In the genomic region with DNA sequence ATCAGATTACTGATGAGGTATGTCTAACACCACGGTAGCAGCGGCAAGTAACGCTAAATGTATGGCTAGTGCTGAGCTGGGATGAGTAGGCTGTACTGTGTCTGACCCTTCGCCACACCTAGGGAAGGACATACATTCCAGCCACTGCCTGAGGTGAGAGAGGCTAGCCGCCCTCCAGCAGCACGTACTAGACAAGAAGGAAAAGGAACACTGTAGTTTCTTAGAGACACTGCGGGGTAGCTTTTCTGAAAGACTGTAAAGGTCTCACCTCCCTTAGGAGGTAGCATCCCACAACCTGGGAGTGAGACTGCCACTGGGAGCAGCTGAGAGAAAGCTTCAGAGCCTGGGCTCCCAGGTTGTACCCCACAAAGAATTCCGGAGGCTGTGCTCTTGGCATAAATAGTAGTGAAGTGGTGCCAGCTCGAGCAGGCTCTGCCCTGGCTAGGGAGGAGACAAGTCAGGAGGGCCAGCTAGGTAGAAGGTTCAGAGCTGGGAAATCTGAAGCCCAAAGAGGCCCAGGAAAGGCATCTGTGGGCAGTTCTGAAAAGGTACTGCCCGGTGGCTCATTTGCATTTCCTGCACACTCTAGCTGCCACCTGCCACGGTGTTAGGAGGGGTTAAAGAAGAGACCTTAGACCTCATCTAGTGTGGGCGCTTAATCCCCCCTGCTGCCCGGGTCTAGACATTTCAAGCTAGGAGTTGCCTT, we compare ENCODE assay signal across 8 mouse cellular contexts. TPM values are rescaled to one million over a fixed set of nuclear protein-coding genes. Genes with fewer than 3 reads are reported as not detected.
DNase-seq lines count a peak whose midpoint lies in the region; ATAC-seq and TF ChIP-seq lines count a peak whose summit lies in the region.

No protein-coding gene starts in this region.

- ATAC-seq in forebrain, embryonic 16.5 days: no peak
- ATAC-seq in lung, embryonic 14.5 days (ENCODE audit: insufficient read depth): no peak
- ATAC-seq in stomach, embryonic 14.5 days (ENCODE audit: insufficient number of reproducible peaks, insufficient read depth, low FRiP score, low read depth): peak; percentile 20; the same call in 1 of the 2 replicates
- no peak for ATAC-seq in megakaryocyte-erythroid progenitor cell, adult 5-6 weeks (replicated peaks; ENCODE audit: low FRiP score, low TSS enrichment, poor library complexity, severe bottlenecking)

- H3K27me3 ChIP-seq in forebrain, embryonic 16.5 days (replicated peaks; ENCODE audit: control insufficient read depth, insufficient read depth, low read length): no peaks in the 10 kb centered on the region
- no peaks in the 10 kb centered on the region for H3K27me3 ChIP-seq in lung, embryonic 14.5 days (ENCODE audit: insufficient read depth, low read length)
- H3K27me3 ChIP-seq in stomach, embryonic 14.5 days (ENCODE audit: control insufficient read depth, insufficient read depth, low read length): no peaks in the 10 kb centered on the region

- peaks cover 2% of the 10 kb centered on the region for H3K4me1 ChIP-seq in bone marrow, adult 2 months (ENCODE audit: control insufficient read depth, insufficient read depth, low read length)
- peaks cover 11% of the 10 kb centered on the region for H3K4me1 ChIP-seq in forebrain, embryonic 16.5 days (replicated peaks; ENCODE audit: control insufficient read depth, insufficient read depth, low read length)
- H3K4me1 ChIP-seq in lung, embryonic 14.5 days (ENCODE audit: insufficient read depth): peaks cover 26% of the 10 kb centered on the region
- H3K4me1 ChIP-seq in stomach, embryonic 14.5 days (ENCODE audit: control insufficient read depth, insufficient read depth, low read length): peaks cover 30% of the 10 kb centered on the region

- H3K4me3 ChIP-seq in bone marrow, adult 2 months (replicated peaks; ENCODE audit: control insufficient read depth, low read depth, low read length): peak overlapping the region; percentile 91
- H3K4me3 ChIP-seq in forebrain, embryonic 16.5 days (replicated peaks; ENCODE audit: low read length): peak overlapping the region; percentile 78
- peak overlapping the region; percentile 72 for H3K4me3 ChIP-seq in lung, embryonic 14.5 days (ENCODE audit: low read depth, low read length)
- H3K4me3 ChIP-seq in stomach, embryonic 14.5 days (ENCODE audit: low read depth, low read length): peak overlapping the region; percentile 69

- no peak for TF ChIP-seq CTCF in bone marrow, adult 2 months (IDR thresholded peaks at IDR 0.05; ENCODE audit: control insufficient read depth, insufficient read depth, low read length)
- no peak for TF ChIP-seq CTCF in lung, embryonic 14.5 days (IDR thresholded peaks at IDR 0.05; ENCODE audit: low read depth)

- 0 out of 2 replicates have a peak, but pooled peaks cover 2% of the 10 kb centered on the region for H3K36me3 ChIP-seq in forebrain, embryonic 16.5 days (ENCODE audit: control insufficient read depth, insufficient read depth)
- H3K36me3 ChIP-seq in lung, embryonic 14.5 days (ENCODE audit: insufficient read depth): peaks cover 12% of the 10 kb centered on the region; the same call in 1 of the 2 replicates
- H3K36me3 ChIP-seq in stomach, embryonic 14.5 days (ENCODE audit: control insufficient read depth, insufficient read depth, low read length): peaks cover 11% of the 10 kb centered on the region

- TF ChIP-seq POLR2A in bone marrow, adult 2 months (IDR thresholded peaks at IDR 0.05; ENCODE audit: borderline replicate concordance, control insufficient read depth, low read depth, low read length): no peak

- H3K9me3 ChIP-seq in forebrain, embryonic 16.5 days (ENCODE audit: control insufficient read depth, low read length): no peaks in the 10 kb centered on the region
- H3K9me3 ChIP-seq in lung, embryonic 14.5 days (ENCODE audit: low read depth, low read length): no peaks in the 10 kb centered on the region
- no peaks in the 10 kb centered on the region for H3K9me3 ChIP-seq in stomach, embryonic 14.5 days (ENCODE audit: control insufficient read depth, low read depth, low read length)

- H3K9ac ChIP-seq in forebrain, embryonic 16.5 days (replicated peaks; ENCODE audit: low read depth, low read length): peak overlapping the region; percentile 80
- peak overlapping the region; percentile 76 for H3K9ac ChIP-seq in lung, embryonic 14.5 days
- H3K9ac ChIP-seq in stomach, embryonic 14.5 days (replicated peaks; ENCODE audit: low read depth, low read length): peak overlapping the region; percentile 65

- peak overlapping the region; percentile 57 for H3K4me2 ChIP-seq in forebrain, embryonic 16.5 days (ENCODE audit: low read length)
- peak overlapping the region; percentile 81 for H3K4me2 ChIP-seq in lung, embryonic 14.5 days
- H3K4me2 ChIP-seq in stomach, embryonic 14.5 days (replicated peaks; ENCODE audit: low read depth, low read length): peak overlapping the region; percentile 67

- peak; percentile 28 for DNase-seq in embryo, embryonic 10.5 days (ENCODE audit: low spot score)
- DNase-seq in embryo, embryonic 10 days (ENCODE audit: low spot score): no peak
- DNase-seq in kidney, adult 18-20 months: peak; percentile 70
- DNase-seq in lung, embryonic 14.5 days: peak; percentile 19

- H3K27ac ChIP-seq in bone marrow, adult 2 months (ENCODE audit: control insufficient read depth, insufficient read depth, low read depth, low read length, poor library complexity): peak overlapping the region; percentile 82
- peak overlapping the region; percentile 63; the same call in 1 of the 2 replicates for H3K27ac ChIP-seq in forebrain, embryonic 16.5 days (ENCODE audit: low read length)
- H3K27ac ChIP-seq in lung, embryonic 14.5 days (ENCODE audit: low read depth): peak overlapping the region; percentile 92; the same call in 1 of the 2 replicates
- H3K27ac ChIP-seq in stomach, embryonic 14.5 days (ENCODE audit: low read length): peak overlapping the region; percentile 92

- WGBS in bone marrow, adult 2 months: 37% methylated on average over 13 of the region's 13 CpGs
- 50% methylated on average over 13 of the region's 13 CpGs for whole genome bisulfite sequencing in forebrain, embryonic 16.5 days
- WGBS in lung, embryonic 14.5 days: 37% methylated on average over 13 of the region's 13 CpGs
- WGBS in stomach, embryonic 14.5 days: 32% methylated on average over 13 of the region's 13 CpGs

RNA-seq across cellular contexts. Expression of gene Alad, which starts 1.1 kb away (rescaled TPM):
- polyA plus RNA-seq in bone marrow, adult 2 months (2011; ENCODE audit: insufficient read depth, insufficient read length, low replicate concordance, missing spikeins): 321 and 356 TPM in 2 replicates
- polyA plus RNA-seq in forebrain, embryonic 16.5 days (2015; fragmentation: Nextera tagmentation; extraction: Ambion mirVana): 67.7 and 68.4 TPM in 2 replicates
- polyA plus RNA-seq in lung, embryonic 14.5 days (2014; fragmentation: Nextera tagmentation; extraction: Ambion mirVana): 103 and 110 TPM in 2 replicates
- polyA plus RNA-seq in stomach, embryonic 14.5 days (2014; fragmentation: Nextera tagmentation; extraction: Ambion mirVana): 126 and 136 TPM in 2 replicates
- 310 and 320 TPM in 2 replicates for total RNA-seq in megakaryocyte-erythroid progenitor cell, adult 5-6 weeks (2014; fragmentation: Nextera tagmentation)
- 64.9 and 137 TPM in 2 replicates for total RNA-seq in megakaryocyte-erythroid progenitor cell, adult 5-6 weeks (2017)

RNA-seq across cellular contexts. Expression of gene Pole3, which starts 6.3 kb away (rescaled TPM):
- polyA plus RNA-seq in bone marrow, adult 2 months (2011; ENCODE audit: insufficient read depth, insufficient read length, low replicate concordance, missing spikeins): 56.5 and 57.6 TPM in 2 replicates
- 81.6 and 92.0 TPM in 2 replicates for polyA plus RNA-seq in forebrain, embryonic 16.5 days (2015; fragmentation: Nextera tagmentation; extraction: Ambion mirVana)
- 94.5 and 96.4 TPM in 2 replicates for polyA plus RNA-seq in lung, embryonic 14.5 days (2014; fragmentation: Nextera tagmentation; extraction: Ambion mirVana)
- 73.5 and 79.8 TPM in 2 replicates for polyA plus RNA-seq in stomach, embryonic 14.5 days (2014; fragmentation: Nextera tagmentation; extraction: Ambion mirVana)
- total RNA-seq in megakaryocyte-erythroid progenitor cell, adult 5-6 weeks (2014; fragmentation: Nextera tagmentation): 84.0 and 122 TPM in 2 replicates
- 135 and 144 TPM in 2 replicates for total RNA-seq in megakaryocyte-erythroid progenitor cell, adult 5-6 weeks (2017)

RNA-seq across cellular contexts. Expression of gene 4933430I17Rik, which starts 6.6 kb away (rescaled TPM):
- not detected in 2 replicates for polyA plus RNA-seq in bone marrow, adult 2 months (2011; ENCODE audit: insufficient read depth, insufficient read length, low replicate concordance, missing spikeins)
- polyA plus RNA-seq in forebrain, embryonic 16.5 days (2015; fragmentation: Nextera tagmentation; extraction: Ambion mirVana): 0.58 and 0.61 TPM in 2 replicates
- polyA plus RNA-seq in lung, embryonic 14.5 days (2014; fragmentation: Nextera tagmentation; extraction: Ambion mirVana): 0.68 and 1.1 TPM in 2 replicates
- polyA plus RNA-seq in stomach, embryonic 14.5 days (2014; fragmentation: Nextera tagmentation; extraction: Ambion mirVana): 0.49 and 0.88 TPM in 2 replicates
- not detected in 2 replicates for total RNA-seq in megakaryocyte-erythroid progenitor cell, adult 5-6 weeks (2014; fragmentation: Nextera tagmentation)
- total RNA-seq in megakaryocyte-erythroid progenitor cell, adult 5-6 weeks (2017): not detected in 2 replicates

RNA-seq across cellular contexts. Expression of gene Hdhd3, which starts 15.3 kb away (rescaled TPM):
- polyA plus RNA-seq in bone marrow, adult 2 months (2011; ENCODE audit: insufficient read depth, insufficient read length, low replicate concordance, missing spikeins): not detected in 2 replicates
- polyA plus RNA-seq in forebrain, embryonic 16.5 days (2015; fragmentation: Nextera tagmentation; extraction: Ambion mirVana): 9.7 and 10.8 TPM in 2 replicates
- 16.6 and 17.7 TPM in 2 replicates for polyA plus RNA-seq in lung, embryonic 14.5 days (2014; fragmentation: Nextera tagmentation; extraction: Ambion mirVana)
- 18.7 and 21.2 TPM in 2 replicates for polyA plus RNA-seq in stomach, embryonic 14.5 days (2014; fragmentation: Nextera tagmentation; extraction: Ambion mirVana)
- 2.0 and 4.8 TPM in 2 replicates for total RNA-seq in megakaryocyte-erythroid progenitor cell, adult 5-6 weeks (2014; fragmentation: Nextera tagmentation)
- total RNA-seq in megakaryocyte-erythroid progenitor cell, adult 5-6 weeks (2017): 2.8 and 3.9 TPM in 2 replicates

RNA-seq across cellular contexts. Expression of gene Bspry, which starts 38.7 kb away (rescaled TPM):
- 1.4 TPM in 1 of 2 replicates, not detected in the other for polyA plus RNA-seq in bone marrow, adult 2 months (2011; ENCODE audit: insufficient read depth, insufficient read length, low replicate concordance, missing spikeins)
- 0.62 and 0.71 TPM in 2 replicates for polyA plus RNA-seq in forebrain, embryonic 16.5 days (2015; fragmentation: Nextera tagmentation; extraction: Ambion mirVana)
- polyA plus RNA-seq in lung, embryonic 14.5 days (2014; fragmentation: Nextera tagmentation; extraction: Ambion mirVana): 30.5 and 31.0 TPM in 2 replicates
- 19.4 and 23.5 TPM in 2 replicates for polyA plus RNA-seq in stomach, embryonic 14.5 days (2014; fragmentation: Nextera tagmentation; extraction: Ambion mirVana)
- not detected in 2 replicates for total RNA-seq in megakaryocyte-erythroid progenitor cell, adult 5-6 weeks (2014; fragmentation: Nextera tagmentation)
- 0.09 and 1.0 TPM in 2 replicates for total RNA-seq in megakaryocyte-erythroid progenitor cell, adult 5-6 weeks (2017)
